Mouse (Mus musculus) heart, postnatal 0 days (tissue): ENCODE measurements at regions not wholly inside any gene's neighbourhood (a gene's known extent, or its start where the extent isn't known, plus 50 kb on each side); places are given as distances from the start of the nearest gene placed in this dataset.

Experiments used
- CTCF ChIP-seq: IDR thresholded peaks from 2 replicates; pipeline ENCODE4 v1.5.1; 2016; ENCODE audit warnings: antibody characterized with exemption, control low read depth, low read depth
- EP300 ChIP-seq: IDR thresholded peaks from 2 replicates; pipeline ENCODE4 v1.6.1; 2016; ENCODE audit warnings: antibody characterized with exemption, low read depth

DNA sequence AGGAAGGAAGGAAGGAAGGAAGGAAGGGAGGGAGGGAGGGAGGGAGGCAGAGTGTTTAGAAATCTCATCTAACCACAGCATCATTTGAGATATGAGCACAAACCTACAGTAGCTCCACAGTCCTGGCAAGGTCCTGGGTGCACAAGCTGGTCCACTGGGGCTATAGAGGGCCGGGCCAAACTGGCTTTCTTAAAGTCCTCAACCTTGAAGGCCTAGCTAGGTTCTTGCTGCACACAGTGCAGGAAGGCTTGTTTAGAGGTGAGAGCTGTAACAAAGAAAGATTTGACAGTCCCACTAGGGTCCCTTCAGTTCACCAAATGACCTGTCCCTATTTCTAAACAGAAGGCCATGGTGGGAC is 97.3 kb downstream of the Npy start:
- TF ChIP-seq CTCF (no peak), EP300 (no peak)
